Mouse (Mus musculus) erythroblast, embryonic 14.5 days (primary cell): ENCODE results near the gene Rrp8. TPM values are rescaled to one million over a fixed set of nuclear protein-coding genes. Genes with fewer than 3 reads are reported as not detected.

Experiments
- H3K27me3 ChIP-seq: 2 replicates; pipeline ENCODE4 v1.6.1; 2012; ENCODE audit warnings: inconsistent platforms; ENCODE audit not compliant: control insufficient read depth
- H3K36me3 ChIP-seq: 2 replicates; pipeline ENCODE4 v1.6.1; 2012; ENCODE audit warnings: mild to moderate bottlenecking, inconsistent platforms; ENCODE audit not compliant: control insufficient read depth
- H3K4me1 ChIP-seq: 2 replicates; pipeline ENCODE4 v1.6.1; 2012; ENCODE audit warnings: inconsistent platforms; ENCODE audit not compliant: control insufficient read depth
- H3K4me3 ChIP-seq: replicated peaks from 2 replicates; pipeline ENCODE3; 2012; ENCODE audit warnings: moderate library complexity, mild to moderate bottlenecking, inconsistent platforms
- H3K9me3 ChIP-seq: 2 replicates; pipeline ENCODE4 v1.6.1; 2012; ENCODE audit warnings: low read length, inconsistent platforms, mixed read lengths; ENCODE audit not compliant: control insufficient read depth
- GATA1 ChIP-seq: IDR thresholded peaks from 2 replicates; pipeline ENCODE4 v1.6.1; 2012; ENCODE audit warnings: low read length, inconsistent platforms, mixed read lengths
- TAL1 ChIP-seq: IDR thresholded peaks from 3 replicates; pipeline ENCODE4 v1.6.1; 2012; ENCODE audit warnings: low read length, inconsistent platforms, mixed read lengths
- polyA plus RNA-seq: library from polyadenylated mRNA; stranded (reverse); fragments of >175 nt; gene quantifications from 2 replicates; pipeline ENCODE4 v1.2.3, GENCODE M21; 2012

Gene Rrp8
- polyA plus RNA-seq, 1 experiment = 0.76 TPM

DNA sequence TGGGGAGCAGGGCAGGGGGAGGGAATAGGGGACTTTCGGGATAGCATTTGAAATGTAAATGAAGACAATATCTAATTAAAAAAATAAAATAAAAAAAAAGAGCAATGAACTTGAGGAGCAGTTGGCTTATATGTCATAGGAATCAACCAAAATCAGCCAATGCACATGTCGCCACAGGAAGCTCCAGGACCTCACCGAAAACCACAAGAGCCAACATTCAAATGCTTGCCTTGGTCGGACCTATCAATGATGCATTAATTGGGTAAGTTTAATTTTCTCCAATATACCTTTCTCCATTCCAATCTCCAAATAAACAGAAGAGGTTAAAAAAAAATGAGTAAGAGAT lies 10.2 kb downstream of the Rrp8 start:
- Histone ChIP-seq H3K4me1 (no peaks in the 10 kb centered on the region), H3K27me3 (no peaks in the 10 kb centered on the region), H3K9me3 (no peaks in the 10 kb centered on the region), H3K36me3 (peaks cover 33% of the 10 kb centered on the region), H3K4me3 (no peak overlapping the region)
- no peak for TF ChIP-seq GATA1
- no peak for TF ChIP-seq TAL1

DNA sequence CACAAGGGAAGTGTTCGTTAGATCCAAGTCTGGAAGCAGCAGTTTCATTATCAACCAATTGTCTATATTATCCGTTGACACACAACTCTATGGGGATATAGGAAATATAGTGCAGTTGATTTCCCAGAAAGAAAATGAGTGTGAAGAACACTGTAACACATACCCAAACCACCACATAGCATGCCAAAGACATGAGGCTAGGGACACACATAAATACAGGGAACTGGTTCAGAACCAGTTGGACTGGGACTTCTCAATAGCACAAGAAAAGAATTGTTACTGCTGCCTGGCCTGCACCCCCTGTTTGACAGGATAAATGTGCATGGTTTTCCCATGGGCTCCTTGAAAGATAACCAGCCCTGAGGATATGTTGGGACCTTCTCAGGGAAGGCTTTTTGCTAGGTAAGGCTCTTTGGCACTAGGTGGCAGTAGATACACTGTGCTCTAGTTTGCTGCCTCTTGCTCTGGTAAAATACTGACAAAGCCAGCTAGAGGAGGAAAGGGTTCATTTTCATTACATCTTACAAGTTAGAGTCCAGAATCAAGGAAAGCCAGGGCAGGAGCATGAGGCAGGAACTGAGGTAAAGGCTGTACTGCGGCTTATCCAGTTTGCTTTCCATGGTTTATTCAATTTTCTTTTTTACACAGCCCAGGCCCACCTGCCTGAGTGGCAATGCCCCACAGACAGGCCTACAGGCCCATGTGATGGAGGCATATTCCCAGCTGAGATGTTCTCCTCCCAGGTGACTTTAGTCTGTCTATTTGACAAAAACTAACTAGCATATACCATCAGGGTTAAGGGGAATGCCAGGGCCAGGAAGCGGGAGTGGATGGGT lies 10.8 kb downstream of the Rrp8 start:
- TF ChIP-seq TAL1 (no peak), GATA1 (no peak)
- H3K9me3 ChIP-seq = no peaks in the 10 kb centered on the region
- H3K27me3 ChIP-seq = no peaks in the 10 kb centered on the region
- no peaks in the 10 kb centered on the region for H3K4me1 ChIP-seq
- peaks cover 27% of the 10 kb centered on the region for H3K36me3 ChIP-seq
- H3K4me3 ChIP-seq = no peak overlapping the region

DNA sequence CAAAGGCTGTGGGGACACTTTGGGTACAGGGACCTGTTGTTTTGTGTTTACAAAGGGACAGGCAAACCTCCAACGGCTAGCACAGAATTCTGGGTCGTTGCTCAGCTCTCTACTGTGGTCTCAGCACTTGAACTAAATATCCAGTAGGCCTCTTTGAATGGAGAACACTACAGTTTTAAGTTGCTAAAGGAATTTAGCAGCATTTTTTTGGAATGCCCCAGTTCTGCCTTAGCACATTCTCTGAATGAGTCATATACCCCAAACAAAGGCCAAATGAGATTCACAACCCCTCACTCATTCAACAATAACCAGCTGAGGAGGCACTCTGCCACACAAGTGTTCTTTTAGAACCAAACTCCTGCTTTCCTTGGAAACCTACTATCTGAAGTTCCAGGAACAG lies 15.3 kb downstream of the Rrp8 start:
- Histone ChIP-seq H3K4me1 (no peaks in the 10 kb centered on the region), H3K9me3 (no peaks in the 10 kb centered on the region), H3K36me3 (no peaks in the 10 kb centered on the region; the same call in 1 of the 2 replicates), H3K4me3 (no peak overlapping the region), H3K27me3 (no peaks in the 10 kb centered on the region)
- TF ChIP-seq GATA1 = no peak
- no peak for TF ChIP-seq TAL1

DNA sequence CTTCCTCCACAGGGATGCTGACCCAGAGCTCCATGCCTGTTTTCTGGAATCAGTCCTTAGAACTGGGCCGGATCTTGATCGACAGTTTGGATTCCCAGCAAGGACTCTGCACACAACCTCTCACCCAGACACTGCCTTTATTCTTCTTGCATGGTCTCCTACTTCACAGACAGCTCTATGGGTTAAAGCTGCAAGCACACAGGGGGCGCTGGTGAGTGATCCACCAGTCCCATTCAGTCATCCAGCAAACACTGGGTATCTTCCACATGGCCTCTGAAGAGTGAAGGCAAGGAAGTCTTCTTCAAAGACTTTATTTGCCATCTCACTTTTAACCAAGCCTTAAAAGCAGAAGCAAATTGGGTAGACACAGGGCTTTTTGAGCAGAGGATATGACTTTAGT lies 21.8 kb downstream of the Rrp8 start:
- no peaks in the 10 kb centered on the region for H3K9me3 ChIP-seq
- no peaks in the 10 kb centered on the region for H3K36me3 ChIP-seq
- TF ChIP-seq GATA1 = no peak
- no peak for TF ChIP-seq TAL1
- H3K4me3 ChIP-seq = no peak overlapping the region
- no peaks in the 10 kb centered on the region for H3K4me1 ChIP-seq
- no peaks in the 10 kb centered on the region for H3K27me3 ChIP-seq

DNA sequence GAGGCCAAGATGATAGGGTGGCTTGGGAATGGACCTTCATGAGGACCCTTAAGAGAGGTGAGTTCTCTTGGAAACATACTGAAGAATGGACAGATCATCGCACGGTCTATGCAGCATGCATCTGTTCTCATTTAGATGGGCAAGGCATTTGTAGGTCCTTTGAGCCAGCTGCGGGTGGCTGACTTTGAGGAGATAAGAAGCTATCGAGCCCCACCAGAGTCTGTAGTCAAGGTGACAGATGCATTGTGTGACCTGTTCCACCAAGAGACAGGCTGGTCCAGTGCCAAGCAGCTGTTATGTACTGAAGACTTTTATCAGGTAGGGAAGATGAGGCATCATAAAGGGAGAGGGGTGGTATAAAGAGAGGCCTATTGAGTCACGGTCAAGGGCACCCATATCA lies 28.5 kb downstream of the Rrp8 start:
- Histone ChIP-seq H3K27me3 (no peaks in the 10 kb centered on the region), H3K4me3 (no peak overlapping the region), H3K36me3 (no peaks in the 10 kb centered on the region), H3K4me1 (peaks cover 7% of the 10 kb centered on the region), H3K9me3 (no peaks in the 10 kb centered on the region)
- TF ChIP-seq GATA1 (no peak), TAL1 (no peak)

DNA sequence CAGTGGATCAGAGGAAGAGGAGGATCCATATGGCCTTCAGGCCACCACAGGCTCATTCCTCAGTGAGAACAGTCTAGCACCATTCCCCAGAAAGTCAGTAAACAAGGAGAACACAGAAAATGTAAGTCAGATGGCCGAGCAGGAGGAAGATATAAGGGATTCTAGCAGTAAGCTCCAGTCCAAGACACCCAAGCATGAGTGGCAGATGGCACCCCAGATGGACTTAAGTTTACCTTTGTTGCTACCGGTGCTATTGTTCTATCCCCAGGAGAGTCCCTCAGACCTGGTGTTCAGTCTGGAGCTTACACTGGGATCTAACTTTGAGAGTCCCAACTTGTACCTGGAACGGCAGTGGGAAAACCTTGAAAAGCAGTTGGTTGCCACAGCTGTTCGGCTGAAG lies 33.4 kb downstream of the Rrp8 start:
- H3K4me1 ChIP-seq = peaks cover 3% of the 10 kb centered on the region
- no peaks in the 10 kb centered on the region for H3K27me3 ChIP-seq
- no peak overlapping the region for H3K4me3 ChIP-seq
- no peaks in the 10 kb centered on the region for H3K36me3 ChIP-seq
- TF ChIP-seq GATA1 = no peak
- no peak for TF ChIP-seq TAL1
- H3K9me3 ChIP-seq = no peaks in the 10 kb centered on the region

DNA sequence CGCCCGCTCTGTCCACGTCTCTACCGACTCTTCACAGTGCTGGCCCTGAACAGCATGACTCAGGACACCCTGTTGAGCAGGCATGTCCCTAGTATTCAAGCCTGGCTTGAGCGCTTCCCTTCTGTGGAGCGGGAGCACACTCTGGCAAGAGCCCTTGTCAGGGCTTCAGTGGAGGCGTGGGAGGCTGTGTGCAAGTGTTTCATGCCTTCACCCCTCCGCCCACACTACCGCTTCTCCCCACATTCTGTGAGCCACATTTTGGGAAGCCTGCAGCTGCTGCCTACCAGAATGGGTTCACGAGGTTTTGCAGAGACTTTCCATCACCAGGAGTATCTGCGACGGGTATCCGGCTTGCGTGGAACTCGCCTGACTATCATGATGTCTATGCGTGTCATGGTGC lies 34.0 kb downstream of the Rrp8 start:
- H3K9me3 ChIP-seq = no peaks in the 10 kb centered on the region
- no peaks in the 10 kb centered on the region for H3K27me3 ChIP-seq
- H3K4me1 ChIP-seq = no peaks in the 10 kb centered on the region
- no peak overlapping the region for H3K4me3 ChIP-seq
- TF ChIP-seq TAL1 (no peak), GATA1 (no peak)
- no peaks in the 10 kb centered on the region for H3K36me3 ChIP-seq

DNA sequence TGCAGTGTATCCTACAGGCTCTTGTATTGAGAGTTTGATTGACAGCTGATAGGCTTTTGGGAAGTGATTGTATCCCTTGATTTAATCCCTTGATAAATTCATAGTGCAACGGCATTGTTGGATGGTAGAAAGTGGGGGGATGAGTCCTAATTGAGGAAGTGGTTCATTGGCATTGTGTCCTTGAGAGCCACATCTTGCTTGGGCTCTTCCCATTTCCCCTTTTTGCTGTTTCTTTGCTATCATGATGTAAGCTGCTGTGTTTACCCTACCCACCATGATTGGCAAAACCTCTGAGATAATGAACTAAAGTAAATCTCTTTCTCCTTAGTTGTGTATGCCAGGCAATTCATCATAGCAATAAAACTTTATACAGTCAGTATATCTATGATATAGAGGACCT lies 46.3 kb downstream of the Rrp8 start:
- Histone ChIP-seq H3K4me1 (no peaks in the 10 kb centered on the region), H3K4me3 (no peak overlapping the region), H3K27me3 (no peaks in the 10 kb centered on the region; the same call in 1 of the 2 replicates), H3K9me3 (no peaks in the 10 kb centered on the region), H3K36me3 (no peaks in the 10 kb centered on the region)
- TF ChIP-seq GATA1 (no peak), TAL1 (no peak)

DNA sequence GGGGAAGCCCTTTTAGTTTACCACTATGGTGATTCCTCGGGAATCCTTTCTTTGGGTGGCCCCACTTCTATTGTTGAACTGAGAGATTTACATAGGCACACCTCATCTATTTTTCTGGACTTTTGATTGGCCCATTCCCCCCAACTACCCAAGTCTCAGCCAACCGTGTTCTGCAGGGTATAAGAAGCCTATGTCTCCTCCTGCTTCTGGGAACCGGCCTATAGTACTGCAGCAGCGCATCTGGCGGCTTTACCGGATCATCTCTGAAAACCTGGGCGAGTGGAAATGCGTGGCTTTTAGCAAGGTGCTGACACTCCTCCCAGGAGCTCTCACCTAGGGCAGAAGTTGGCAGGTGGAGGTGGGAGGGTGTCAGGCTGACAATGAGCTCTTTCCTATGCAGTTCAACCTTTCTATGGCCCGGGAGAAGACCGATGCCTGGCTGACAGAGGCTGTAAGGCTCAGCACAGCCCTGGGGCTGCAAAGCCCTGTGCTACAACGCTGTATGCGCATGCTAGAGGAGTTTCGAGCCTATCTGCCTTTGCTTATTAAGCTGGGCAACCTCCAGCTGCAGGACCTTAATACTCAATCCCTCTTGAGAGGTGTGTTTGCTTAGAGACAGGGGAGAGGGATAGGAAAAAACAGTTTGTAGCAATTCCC lies 51.5 kb downstream of the Rrp8 start:
- no peaks in the 10 kb centered on the region for H3K4me1 ChIP-seq
- no peak overlapping the region for H3K4me3 ChIP-seq
- no peaks in the 10 kb centered on the region for H3K36me3 ChIP-seq
- TF ChIP-seq TAL1 (no peak), GATA1 (no peak)
- H3K9me3 ChIP-seq = no peaks in the 10 kb centered on the region
- H3K27me3 ChIP-seq = no peaks in the 10 kb centered on the region; the same call in 1 of the 2 replicates

Other genes with a start within 250 kb of the Rrp8 start
- 2.2 and 2.8 TPM in 2 replicates for gene Smpd1, start 183.0 kb downstream of the Rrp8 start, polyA plus RNA-seq
- 0.01 and 0.19 TPM in 2 replicates for gene Apbb1, start 155.7 kb downstream of the Rrp8 start, polyA plus RNA-seq
- not detected in 2 replicates for gene Hpx, start 137.2 kb downstream of the Rrp8 start, polyA plus RNA-seq
- gene Trim3, start 103.8 kb downstream of the Rrp8 start, polyA plus RNA-seq = 0.06 and 0.10 TPM in 2 replicates
- gene Timm10b, start 97.3 kb downstream of the Rrp8 start, polyA plus RNA-seq = 24.4 and 28.7 TPM in 2 replicates
- 1.5 and 1.7 TPM in 2 replicates for gene Arfip2, start 97.0 kb downstream of the Rrp8 start, polyA plus RNA-seq
- 2.6 and 14.1 TPM in 2 replicates for gene Gm45799, start 96.8 kb downstream of the Rrp8 start, polyA plus RNA-seq
- not detected in 2 replicates for gene Dnhd1, start 86.6 kb downstream of the Rrp8 start, polyA plus RNA-seq
- gene Ilk, start 793 bp downstream of the Rrp8 start, polyA plus RNA-seq = 2.9 and 3.1 TPM in 2 replicates
- 50.3 and 54.5 TPM in 2 replicates for gene Taf10, start 7.0 kb upstream of the Rrp8 start, polyA plus RNA-seq
- gene Tpp1, start 14.8 kb upstream of the Rrp8 start, polyA plus RNA-seq = 2.2 and 4.4 TPM in 2 replicates
- 0.01 TPM in 1 of 2 replicates, not detected in the other for gene Dchs1, start 50.3 kb upstream of the Rrp8 start, polyA plus RNA-seq
- 11.4 and 15.8 TPM in 2 replicates for gene Mrpl17, start 73.7 kb upstream of the Rrp8 start, polyA plus RNA-seq
- gene Gm4070, start 216.6 kb upstream of the Rrp8 start, polyA plus RNA-seq = not detected in 2 replicates